Mouse (Mus musculus): Measurements from ENCODE around the gene Dcpp2.
"Not testable (repeated sequence)": the region's sequence is repeated elsewhere in the genome, so short reads cannot be mapped to it uniquely, and the experiment has no call there.

Gene Dcpp2

DNA sequence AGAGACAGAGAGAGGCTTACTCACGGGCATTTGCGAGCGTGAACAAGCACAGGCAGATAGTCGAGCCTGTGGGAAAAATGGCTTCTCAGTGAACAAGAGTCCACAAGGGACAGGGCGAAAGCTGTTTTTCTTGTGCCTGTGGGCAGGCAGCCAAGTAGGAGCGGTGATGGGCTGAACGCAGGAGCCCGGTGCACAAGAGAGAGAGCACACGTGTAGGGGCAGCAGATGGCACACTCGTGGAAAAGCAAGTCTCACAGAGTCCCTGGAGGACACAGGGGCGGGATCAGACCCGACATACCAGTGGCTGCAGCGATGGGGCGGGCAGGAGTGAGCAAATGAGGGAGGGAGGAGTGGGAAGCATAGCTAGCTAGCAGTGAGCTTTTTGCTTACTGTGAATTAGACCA, 44.4 kb downstream of the Dcpp2 start:
- DNase-seq (ENCODE audit: low spot score): peak; percentile 40

DNA sequence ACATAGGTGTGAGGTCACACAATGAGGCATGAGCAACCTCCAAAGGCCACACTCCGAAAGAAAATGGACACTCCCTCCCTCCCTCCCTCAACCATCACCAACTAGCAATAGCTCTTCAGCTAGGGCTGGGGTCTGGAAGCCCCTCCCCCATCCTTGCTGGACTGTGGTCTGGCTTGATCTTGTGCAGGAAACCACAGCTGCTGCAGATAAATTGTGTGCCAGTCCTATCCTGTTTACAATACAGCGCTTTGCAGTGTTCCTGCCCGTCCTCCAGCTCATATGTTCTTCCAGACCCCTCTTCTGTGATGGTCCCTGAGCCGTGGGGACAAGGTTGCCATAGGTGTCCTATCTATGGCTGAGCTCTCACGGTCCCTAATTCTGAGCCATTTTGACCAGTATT, 50.5 kb downstream of the Dcpp2 start:
- no peak for DNase-seq (ENCODE audit: low spot score)

DNA sequence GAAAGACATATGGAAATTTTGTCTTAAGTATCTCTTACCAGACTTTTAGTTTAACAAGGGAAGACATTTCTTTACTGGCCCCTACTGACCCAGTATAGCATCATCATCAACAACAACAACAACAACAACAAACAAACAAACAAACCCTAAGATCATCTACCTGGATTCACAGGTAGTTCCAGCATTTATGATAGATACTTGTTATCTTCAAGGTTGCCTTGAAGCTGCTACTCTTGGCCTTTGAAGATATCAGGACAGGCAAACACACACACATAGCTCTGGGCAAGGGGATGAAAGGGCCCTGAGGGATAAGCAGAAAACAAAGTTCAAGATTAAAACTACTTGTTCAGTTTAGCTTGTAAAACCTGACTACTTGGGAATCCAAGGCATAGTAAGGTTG, 60.7 kb downstream of the Dcpp2 start, which contains the start of gene Sbp:
Gene Sbp, plus strand, starts transcription at position 301 of the 400 bp plus-strand sequence.
- DNase-seq (ENCODE audit: low spot score): no peak

DNA sequence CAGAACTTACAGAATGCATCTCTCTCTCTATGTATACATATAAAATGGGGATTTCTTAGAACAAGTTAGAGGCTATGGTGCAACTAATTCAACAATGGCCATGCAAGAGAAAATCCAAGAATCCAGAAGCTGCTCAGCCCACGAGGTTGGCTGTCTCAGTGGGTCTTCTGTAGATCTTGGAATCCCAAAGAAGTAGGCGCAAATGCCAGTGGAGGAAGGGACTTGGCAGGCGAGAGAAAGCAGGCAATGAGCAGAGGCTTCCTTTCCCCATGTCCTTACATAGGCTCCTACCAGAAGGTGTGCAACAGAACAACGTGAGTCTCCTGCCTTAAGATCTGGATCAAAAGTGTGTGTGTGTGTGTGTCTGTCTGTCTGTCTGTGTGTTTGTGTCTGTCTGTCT, 66.8 kb downstream of the Dcpp2 start:
- DNase-seq (ENCODE audit: low spot score): not testable (repeated sequence)

DNA sequence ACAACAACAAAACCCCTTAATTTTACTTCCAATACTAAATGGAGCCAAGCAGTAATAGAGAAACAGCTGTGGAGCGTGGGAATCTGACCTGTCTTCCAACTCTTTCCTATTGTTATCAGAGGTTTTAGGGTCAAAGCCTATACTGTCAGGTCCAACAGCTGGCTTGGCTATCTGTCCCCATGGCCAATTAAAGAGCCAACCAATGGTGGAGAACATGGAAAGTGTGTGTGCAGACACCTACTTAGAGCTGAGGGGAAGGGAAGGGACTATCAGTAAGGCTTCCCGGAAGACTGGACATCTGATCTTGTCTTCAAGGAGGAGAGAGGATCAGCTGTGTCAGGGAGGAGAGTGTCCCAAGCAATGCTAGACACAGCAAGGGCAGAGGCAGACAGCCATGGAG, 68.4 kb downstream of the Dcpp2 start:
- DNase-seq (ENCODE audit: low spot score): no peak

All from left cerebral cortex, adult 11 months (tissue).